Mouse (Mus musculus): ENCODE measurements around the gene Dscam. TPM values are rescaled to one million over a fixed set of nuclear protein-coding genes. Genes with fewer than 3 reads are reported as not detected.

Gene Dscam
- polyA plus RNA-seq, 1 experiment from 2014 or later, result 2.1 TPM

DNA sequence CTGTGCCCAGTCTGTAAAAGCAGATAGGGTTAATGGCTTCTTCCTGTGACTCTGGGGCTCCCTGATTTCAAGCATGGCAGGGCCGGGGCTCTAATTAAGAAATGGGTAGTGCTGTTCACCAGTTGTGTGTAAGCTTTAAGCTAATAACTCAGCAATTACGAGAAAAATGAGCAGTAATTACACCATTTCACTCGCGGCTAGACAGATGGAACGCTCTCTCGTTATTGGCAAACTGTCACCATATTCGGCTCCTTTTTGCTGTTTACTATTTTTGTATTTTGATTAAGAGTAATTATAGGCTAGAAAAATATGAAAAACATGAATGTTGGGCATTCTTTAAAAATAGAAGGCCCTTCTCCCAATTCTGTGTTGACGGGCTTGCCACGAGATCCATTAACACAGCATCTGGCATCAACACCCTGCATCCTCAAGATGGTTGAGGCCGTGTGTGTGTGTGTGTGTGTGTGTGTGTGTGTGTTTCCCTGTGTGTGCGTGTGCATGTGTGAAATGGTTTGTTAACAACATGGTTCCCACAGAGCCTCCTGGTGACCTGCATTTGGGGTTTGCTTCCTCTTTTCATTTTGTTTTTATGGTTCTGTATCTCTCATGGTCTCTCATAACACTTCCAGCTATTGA is 162.5 kb downstream of the Dscam start:
- WGBS, result 83% methylated on average over 11 of the region's 11 CpGs
- H3K27ac ChIP-seq, result no peak overlapping the region
- no peak overlapping the region for H3K4me2 ChIP-seq (replicated peaks)
- H3K27me3 ChIP-seq (replicated peaks), result no peaks in the 10 kb centered on the region
- H3K4me3 ChIP-seq, result no peak overlapping the region
- no peaks in the 10 kb centered on the region for H3K36me3 ChIP-seq
- no peaks in the 10 kb centered on the region for H3K4me1 ChIP-seq
- no peak for ATAC-seq (ENCODE audit: low FRiP score, low read depth)
- no peaks in the 10 kb centered on the region for H3K9me3 ChIP-seq
- no peak overlapping the region for H3K9ac ChIP-seq

DNA sequence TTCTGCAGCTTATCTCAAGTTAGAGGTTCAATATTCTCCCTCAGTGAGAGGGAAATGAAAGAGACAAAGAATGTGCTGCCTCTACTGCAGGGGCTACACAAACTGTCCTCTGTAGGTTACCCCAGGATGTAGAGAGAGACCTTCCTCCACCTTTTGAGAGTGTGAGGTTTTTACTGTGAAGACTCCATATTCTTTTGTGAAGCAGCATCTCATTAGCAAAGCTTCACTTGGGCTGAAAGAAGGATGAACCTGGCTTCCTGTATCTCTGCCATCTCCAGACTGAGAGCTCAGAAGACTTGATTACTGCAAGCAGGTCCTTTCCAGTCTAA is 163.7 kb downstream of the Dscam start:
- H3K4me3 ChIP-seq, result no peak overlapping the region
- H3K9ac ChIP-seq, result no peak overlapping the region
- H3K4me1 ChIP-seq, result no peaks in the 10 kb centered on the region
- no peaks in the 10 kb centered on the region for H3K27me3 ChIP-seq (replicated peaks)
- no peak overlapping the region for H3K4me2 ChIP-seq (replicated peaks)
- H3K9me3 ChIP-seq, result no peaks in the 10 kb centered on the region
- ATAC-seq (ENCODE audit: low FRiP score, low read depth), result no peak
- no peak overlapping the region for H3K27ac ChIP-seq
- no peaks in the 10 kb centered on the region for H3K36me3 ChIP-seq

- Histone ChIP-seq H3K9me3 (no peaks in the 10 kb centered on the region), H3K4me1 (no peaks in the 10 kb centered on the region), H3K4me3 (no peak overlapping the region), H3K4me2 (replicated peaks) (no peak overlapping the region), H3K27me3 (replicated peaks) (no peaks in the 10 kb centered on the region), H3K27ac (no peak overlapping the region), H3K9ac (no peak overlapping the region), H3K36me3 (no peaks in the 10 kb centered on the region)
- ATAC-seq (ENCODE audit: low FRiP score, low read depth), result no peak
- 73% methylated on average over 9 of the region's 9 CpGs for WGBS
Measured at GRCm38 (mm10) chr16:97006041-97006853, 164.3 kb downstream of the Dscam start.

DNA sequence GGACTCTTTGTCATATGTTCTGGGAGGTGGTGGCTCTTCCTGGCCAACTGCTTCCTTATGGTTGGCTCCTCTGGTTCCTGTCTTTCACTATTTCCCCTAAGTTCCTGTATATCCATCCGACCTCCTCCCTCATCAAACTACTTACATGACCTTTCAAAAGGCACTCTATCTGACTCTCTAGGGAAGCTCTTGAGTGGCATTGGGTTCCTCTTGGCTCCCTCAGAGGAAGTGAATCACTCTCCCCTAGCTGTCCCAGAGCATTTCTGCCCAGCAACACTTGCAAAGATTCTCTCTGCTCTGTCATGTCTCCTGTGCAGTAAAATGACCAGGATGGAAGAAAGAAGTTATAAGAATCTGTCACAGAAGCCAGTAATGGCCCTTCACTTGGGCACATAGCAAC is 166.6 kb downstream of the Dscam start:
- Histone ChIP-seq H3K9ac (no peak overlapping the region), H3K27ac (no peak overlapping the region), H3K4me2 (replicated peaks) (no peak overlapping the region), H3K9me3 (no peaks in the 10 kb centered on the region), H3K36me3 (no peaks in the 10 kb centered on the region), H3K4me1 (no peaks in the 10 kb centered on the region), H3K27me3 (replicated peaks) (no peaks in the 10 kb centered on the region), H3K4me3 (no peak overlapping the region)
- ATAC-seq (ENCODE audit: low FRiP score, low read depth), result no peak
- WGBS, result 77% methylated on average over 1 of the region's 1 CpGs

DNA sequence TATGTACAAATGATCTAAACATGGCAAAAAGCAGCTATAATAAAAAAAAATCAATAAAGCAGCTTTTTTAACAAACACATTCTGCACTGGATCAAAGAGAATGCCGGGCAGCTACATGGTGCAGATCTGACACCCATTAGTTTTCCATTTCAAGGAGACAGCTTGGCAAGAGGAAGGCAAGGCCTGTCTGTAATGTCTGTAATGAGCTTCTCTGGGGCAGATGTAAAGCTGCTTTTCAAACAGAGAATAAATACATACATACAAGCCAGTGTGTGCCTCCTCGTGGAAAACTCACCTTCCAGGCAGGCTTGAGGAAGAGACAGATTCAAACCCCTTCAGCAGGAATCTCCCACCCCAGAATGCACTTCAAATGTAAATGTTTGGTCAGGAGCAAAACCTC is 167.7 kb downstream of the Dscam start:
- 51% methylated on average over 2 of the region's 2 CpGs for WGBS
- ATAC-seq (ENCODE audit: low FRiP score, low read depth), result no peak

GRCm38 (mm10) chr16:97002189-97002588 is 168.4 kb downstream of the Dscam start:
- H3K36me3 ChIP-seq, result no peaks in the 10 kb centered on the region
- no peaks in the 10 kb centered on the region for H3K4me1 ChIP-seq
- no peak overlapping the region for H3K9ac ChIP-seq
- no peak for ATAC-seq (ENCODE audit: low FRiP score, low read depth)
- H3K9me3 ChIP-seq, result no peaks in the 10 kb centered on the region
- WGBS, result 69% methylated on average over 3 of the region's 3 CpGs
- no peak overlapping the region for H3K4me2 ChIP-seq (replicated peaks)
- no peaks in the 10 kb centered on the region for H3K27me3 ChIP-seq (replicated peaks)
- no peak overlapping the region for H3K27ac ChIP-seq
- no peak overlapping the region for H3K4me3 ChIP-seq

More for the DNA sequence above, 167.7 kb downstream of the Dscam start:
- H3K4me2 ChIP-seq (replicated peaks), result no peak overlapping the region
- H3K9me3 ChIP-seq, result no peaks in the 10 kb centered on the region
- H3K27me3 ChIP-seq (replicated peaks), result no peaks in the 10 kb centered on the region
- H3K27ac ChIP-seq, result no peak overlapping the region
- no peak overlapping the region for H3K4me3 ChIP-seq
- H3K4me1 ChIP-seq, result no peaks in the 10 kb centered on the region
- H3K36me3 ChIP-seq, result no peaks in the 10 kb centered on the region
- H3K9ac ChIP-seq, result no peak overlapping the region

GRCm38 (mm10) chr16:96996854-96997253 is 173.7 kb downstream of the Dscam start:
- no peaks in the 10 kb centered on the region for H3K27me3 ChIP-seq (replicated peaks)

GRCm38 (mm10) chr16:96995858-96996257 is 174.7 kb downstream of the Dscam start:
- H3K9ac ChIP-seq, result no peak overlapping the region
- ATAC-seq (ENCODE audit: low FRiP score, low read depth), result no peak
- 82% methylated on average over 4 of the region's 4 CpGs for WGBS
- no peaks in the 10 kb centered on the region for H3K4me1 ChIP-seq
- H3K27ac ChIP-seq, result no peak overlapping the region
- no peak overlapping the region for H3K4me3 ChIP-seq
- H3K27me3 ChIP-seq (replicated peaks), result no peaks in the 10 kb centered on the region
- H3K4me2 ChIP-seq (replicated peaks), result no peak overlapping the region
- no peaks in the 10 kb centered on the region for H3K36me3 ChIP-seq
- no peaks in the 10 kb centered on the region for H3K9me3 ChIP-seq

More at GRCm38 (mm10) chr16:96996854-96997253, 173.7 kb downstream of the Dscam start:
- H3K9ac ChIP-seq, result no peak overlapping the region
- H3K27ac ChIP-seq, result no peak overlapping the region
- no peaks in the 10 kb centered on the region for H3K4me1 ChIP-seq
- no peak overlapping the region for H3K4me3 ChIP-seq
- WGBS, result 73% methylated on average over 3 of the region's 3 CpGs
- no peak for ATAC-seq (ENCODE audit: low FRiP score, low read depth)
- no peaks in the 10 kb centered on the region for H3K36me3 ChIP-seq
- no peaks in the 10 kb centered on the region for H3K9me3 ChIP-seq
- no peak overlapping the region for H3K4me2 ChIP-seq (replicated peaks)

GRCm38 (mm10) chr16:96987396-96987795 is 183.2 kb downstream of the Dscam start:
- no peak overlapping the region for H3K27ac ChIP-seq
- no peaks in the 10 kb centered on the region for H3K27me3 ChIP-seq (replicated peaks)
- 80% methylated on average over 2 of the region's 2 CpGs for WGBS
- no peak overlapping the region for H3K9ac ChIP-seq
- H3K4me3 ChIP-seq, result no peak overlapping the region
- no peaks in the 10 kb centered on the region for H3K9me3 ChIP-seq
- H3K4me2 ChIP-seq (replicated peaks), result no peak overlapping the region
- H3K4me1 ChIP-seq, result no peaks in the 10 kb centered on the region
- no peaks in the 10 kb centered on the region for H3K36me3 ChIP-seq
- ATAC-seq (ENCODE audit: low FRiP score, low read depth), result no peak

- Histone ChIP-seq H3K27me3 (replicated peaks) (no peaks in the 10 kb centered on the region), H3K4me1 (no peaks in the 10 kb centered on the region), H3K4me2 (replicated peaks) (no peak overlapping the region), H3K9ac (no peak overlapping the region), H3K9me3 (no peaks in the 10 kb centered on the region), H3K36me3 (no peaks in the 10 kb centered on the region), H3K27ac (no peak overlapping the region), H3K4me3 (no peak overlapping the region)
- 57% methylated on average over 7 of the region's 7 CpGs for WGBS
- ATAC-seq (ENCODE audit: low FRiP score, low read depth), result no peak
Measured at GRCm38 (mm10) chr16:96973300-96973699, 197.3 kb downstream of the Dscam start.

- no peak overlapping the region for H3K4me3 ChIP-seq
- ATAC-seq (ENCODE audit: low FRiP score, low read depth), result no peak
- no peaks in the 10 kb centered on the region for H3K36me3 ChIP-seq
- no peaks in the 10 kb centered on the region for H3K9me3 ChIP-seq
- no peaks in the 10 kb centered on the region for H3K4me1 ChIP-seq
- no peak overlapping the region for H3K9ac ChIP-seq
- no peak overlapping the region for H3K27ac ChIP-seq
- H3K4me2 ChIP-seq (replicated peaks), result no peak overlapping the region
- H3K27me3 ChIP-seq (replicated peaks), result no peaks in the 10 kb centered on the region
- 84% methylated on average over 4 of the region's 4 CpGs for WGBS
Measured at GRCm38 (mm10) chr16:96971768-96972167, 198.8 kb downstream of the Dscam start.

DNA sequence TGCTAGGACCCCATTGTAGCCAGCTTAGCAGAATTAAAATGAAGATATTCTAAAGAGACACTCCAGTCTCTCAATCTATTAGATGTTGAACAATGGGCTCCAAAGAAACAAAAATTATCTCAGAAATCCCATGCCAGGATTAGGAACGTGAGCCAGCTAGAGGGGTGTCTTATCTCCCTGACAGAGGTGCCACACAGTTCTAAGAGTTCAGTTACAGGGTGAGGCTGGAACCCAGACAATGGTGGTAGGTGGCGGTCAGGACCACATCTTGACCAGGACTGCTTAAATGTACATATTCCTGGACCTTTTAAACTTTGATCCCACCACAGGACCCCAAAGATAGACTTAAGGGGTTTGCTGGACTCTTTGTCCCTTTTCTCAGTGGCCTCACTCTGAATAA is 200.1 kb downstream of the Dscam start:
- ATAC-seq (ENCODE audit: low FRiP score, low read depth), result no peak
- Histone ChIP-seq H3K27ac (no peak overlapping the region), H3K9ac (no peak overlapping the region), H3K4me1 (no peaks in the 10 kb centered on the region), H3K36me3 (no peaks in the 10 kb centered on the region), H3K4me2 (replicated peaks) (no peak overlapping the region), H3K27me3 (replicated peaks) (no peaks in the 10 kb centered on the region), H3K4me3 (no peak overlapping the region), H3K9me3 (no peaks in the 10 kb centered on the region)
- WGBS, result 87% methylated on average over 2 of the region's 2 CpGs

DNA sequence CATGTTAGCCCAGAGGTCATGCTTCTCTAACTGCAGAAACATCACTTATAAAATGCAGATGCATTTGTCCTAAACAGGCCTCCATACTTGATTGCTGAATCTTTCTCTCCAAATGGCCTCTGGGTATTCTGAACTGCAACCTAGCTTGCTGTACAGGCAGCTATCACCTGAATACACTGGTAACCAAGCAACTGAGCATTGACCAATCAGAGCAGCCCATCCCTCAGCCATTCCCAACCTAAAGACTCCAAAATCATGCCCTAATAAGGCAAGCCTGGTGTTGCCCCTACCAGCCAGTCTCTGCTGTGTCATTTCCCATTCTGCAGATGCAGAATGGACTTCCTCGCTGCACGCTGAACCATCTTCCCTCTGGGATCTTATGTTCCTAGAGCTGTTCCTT is 200.9 kb downstream of the Dscam start:
- ATAC-seq (ENCODE audit: low FRiP score, low read depth), result no peak
- H3K4me3 ChIP-seq, result no peak overlapping the region
- H3K9ac ChIP-seq, result no peak overlapping the region
- no peaks in the 10 kb centered on the region for H3K9me3 ChIP-seq
- H3K4me1 ChIP-seq, result no peaks in the 10 kb centered on the region
- no peaks in the 10 kb centered on the region for H3K27me3 ChIP-seq (replicated peaks)
- H3K36me3 ChIP-seq, result no peaks in the 10 kb centered on the region
- no peak overlapping the region for H3K4me2 ChIP-seq (replicated peaks)
- WGBS, result 82% methylated on average over 2 of the region's 2 CpGs
- H3K27ac ChIP-seq, result no peak overlapping the region
